Mouse (Mus musculus) limb, embryonic 14.5 days (tissue): ENCODE measurements around the gene Anp32e. TPM values are rescaled to one million over a fixed set of nuclear protein-coding genes. Genes with fewer than 3 reads are reported as not detected.
A peak's percentile ranks its signal among the peaks of the same experiment; 100 is the strongest.
"Not testable (repeated sequence)": the region's sequence is repeated elsewhere in the genome, so short reads cannot be mapped to it uniquely, and the experiment has no call there.

Experiments
- ATAC-seq: fragments of 200-750 bp; cut with Nextera tagmentation; 2 replicates; pipeline ENCODE4 v1.8.0; 2017; ENCODE audit warnings: low read depth, moderate number of reproducible peaks, moderate TSS enrichment; ENCODE audit not compliant: low FRiP score
- DNase-seq: peaks from one replicate; pipeline ENCODE4 v3.0.0-alpha.2; 2015; ENCODE audit warnings: low spot score
- H3K27ac ChIP-seq: fragments of 300-500 bp; sonication (generic); replicated peaks from 2 replicates; pipeline ENCODE4 v1.5.1; 2014; ENCODE audit warnings: low read depth, mild to moderate bottlenecking, low read length, moderate library complexity, mixed read lengths
- H3K27me3 ChIP-seq: fragments of 300-500 bp; sonication (generic); 2 replicates; pipeline ENCODE4 v1.6.1; 2014; ENCODE audit warnings: low read length, mixed read lengths; ENCODE audit not compliant: control insufficient read depth, insufficient read depth
- H3K36me3 ChIP-seq: fragments of 300-500 bp; sonication (generic); 2 replicates; pipeline ENCODE4 v1.6.1; 2014; ENCODE audit warnings: mild to moderate bottlenecking, low read length, moderate library complexity, mixed read lengths; ENCODE audit not compliant: control insufficient read depth, insufficient read depth
- H3K4me1 ChIP-seq: fragments of 300-500 bp; sonication (generic); 2 replicates; pipeline ENCODE4 v1.6.1; 2014; ENCODE audit warnings: antibody characterized with exemption, low read length, mixed read lengths; ENCODE audit not compliant: control insufficient read depth, insufficient read depth
- H3K4me2 ChIP-seq: fragments of 300-500 bp; sonication (generic); replicated peaks from 2 replicates; pipeline ENCODE4 v1.6.1; 2014; ENCODE audit warnings: low read depth, mild to moderate bottlenecking, low read length, moderate library complexity; ENCODE audit not compliant: severe bottlenecking
- H3K4me3 ChIP-seq: fragments of 300-500 bp; sonication (generic); replicated peaks from 2 replicates; pipeline ENCODE4 v1.5.1; 2014; ENCODE audit warnings: low read length
- H3K9ac ChIP-seq: fragments of 300-500 bp; sonication (generic); 2 replicates; pipeline ENCODE4 v1.6.1; 2014; ENCODE audit warnings: mild to moderate bottlenecking, low read depth, low read length, moderate library complexity; ENCODE audit not compliant: severe bottlenecking
- H3K9me3 ChIP-seq: fragments of 300-500 bp; sonication (generic); 2 replicates; pipeline ENCODE4 v1.6.1; 2016; ENCODE audit warnings: low read length; ENCODE audit not compliant: control insufficient read depth
- POLR2A ChIP-seq: fragments of 200-500 bp; IDR thresholded peaks from 2 replicates; pipeline ENCODE4 v1.8.0; 2012; ENCODE audit warnings: inconsistent platforms, mild to moderate bottlenecking, moderate library complexity, borderline replicate concordance; ENCODE audit not compliant: insufficient read depth, insufficient read length; ENCODE audit errors: extremely low read depth
- WGBS: fragments of 180-500 bp; shearing (Covaris S2); extraction: QIAGEN DNeasy Blood & Tissue Kit; methylation state at CpG from one replicate; pipeline ENCODE4 v1.1.7; 2014; 5-methylcytosine and 5-hydroxymethylcytosine counted together
- polyA plus RNA-seq, 2 experiments: library from polyadenylated mRNA; depleted of rRNA in 1 of 2; stranded (reverse) in 1 of 2; unstranded in 1 of 2; fragments of >200 nt; fragmentation: Nextera tagmentation in 1 of 2; extraction: Ambion mirVana in 1 of 2; gene quantifications; 2 replicates each; pipeline versions ENCODE4 v1.2.1 to v1.2.3; 2012 to 2014

The Anp32e gene
- polyA plus RNA-seq, 2 experiments = 55.0 to 137 TPM

- Histone ChIP-seq H3K27ac (no peak overlapping the region), H3K4me3 (no peak overlapping the region), H3K4me2 (no peak overlapping the region), H3K27me3 (no peaks in the 10 kb centered on the region), H3K36me3 (no peaks in the 10 kb centered on the region), H3K9ac (no peak overlapping the region), H3K9me3 (no peaks in the 10 kb centered on the region), H3K4me1 (no peaks in the 10 kb centered on the region)
- no peak for TF ChIP-seq POLR2A
- no peak for ATAC-seq
- no peak for DNase-seq
- WGBS = 97% methylated on average over 1 of the region's 1 CpGs
These were observed 30.8 kb downstream of the Anp32e start for GRCm38 (mm10) chr3:95959807-95960206.

DNA sequence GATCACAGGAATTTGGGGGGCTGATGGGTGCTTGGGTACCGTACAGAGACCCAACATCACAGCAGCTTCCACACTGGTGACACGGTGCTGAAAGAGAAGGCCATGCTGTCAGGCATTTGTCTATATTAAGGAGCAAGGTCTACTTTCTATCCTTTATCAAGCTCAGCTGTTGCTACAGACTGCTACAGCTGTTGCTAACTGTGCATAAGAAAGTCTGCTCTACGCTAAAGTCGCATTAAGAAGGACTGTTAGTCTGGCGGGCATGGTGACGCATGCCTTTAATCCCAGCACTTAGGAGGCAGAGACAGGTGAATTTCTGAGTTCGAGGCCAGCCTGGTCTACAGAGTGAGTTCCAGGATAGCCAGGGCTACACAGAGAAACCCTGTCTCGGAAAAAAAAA is 33.1 kb downstream of the Anp32e start:
- not testable (repeated sequence) for H3K27ac ChIP-seq, H3K4me3 ChIP-seq, ATAC-seq, DNase-seq, H3K9ac ChIP-seq, H3K27me3 ChIP-seq, H3K4me1 ChIP-seq, H3K4me2 ChIP-seq, H3K36me3 ChIP-seq, H3K9me3 ChIP-seq
- WGBS = 79% methylated on average over 8 of the region's 8 CpGs

GRCm38 (mm10) chr3:95963230-95963629 is 34.2 kb downstream of the Anp32e start:
- DNase-seq = no peak
- Histone ChIP-seq H3K9ac (no peak overlapping the region), H3K4me2 (no peak overlapping the region), H3K27me3 (no peaks in the 10 kb centered on the region), H3K4me3 (no peak overlapping the region), H3K36me3 (no peaks in the 10 kb centered on the region), H3K4me1 (no peaks in the 10 kb centered on the region), H3K27ac (no peak overlapping the region), H3K9me3 (no peaks in the 10 kb centered on the region)
- ATAC-seq = no peak
- 32% methylated on average over 2 of the region's 2 CpGs for WGBS
- no peak for TF ChIP-seq POLR2A

DNA sequence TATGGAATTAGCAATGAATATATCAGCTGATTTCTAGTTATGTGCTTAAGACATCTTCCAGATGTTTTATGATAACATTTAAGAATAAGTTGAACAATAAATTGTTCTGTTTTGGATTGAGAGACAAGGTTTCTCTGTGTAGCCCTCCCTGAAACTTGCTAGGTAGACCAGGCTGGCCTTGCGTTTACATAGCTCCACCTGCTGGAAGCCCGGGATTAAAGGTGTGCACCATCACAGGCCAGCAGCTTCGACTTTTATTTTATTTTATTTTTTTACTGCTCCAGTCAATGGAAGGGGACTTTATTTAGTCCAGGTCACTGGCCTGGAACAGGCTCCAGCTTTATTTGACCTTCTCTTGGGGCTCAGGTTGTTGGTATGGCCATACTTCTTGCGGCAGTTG is 34.6 kb downstream of the Anp32e start:
- DNase-seq = no peak
- H3K4me2 ChIP-seq = no peak overlapping the region
- 40% methylated on average over 4 of the region's 4 CpGs for WGBS
- no peak overlapping the region for H3K9ac ChIP-seq
- H3K4me3 ChIP-seq = no peak overlapping the region
- no peaks in the 10 kb centered on the region for H3K27me3 ChIP-seq
- H3K4me1 ChIP-seq = no peaks in the 10 kb centered on the region
- TF ChIP-seq POLR2A = no peak
- H3K9me3 ChIP-seq = no peaks in the 10 kb centered on the region
- no peaks in the 10 kb centered on the region for H3K36me3 ChIP-seq
- no peak for ATAC-seq
- H3K27ac ChIP-seq = no peak overlapping the region

DNA sequence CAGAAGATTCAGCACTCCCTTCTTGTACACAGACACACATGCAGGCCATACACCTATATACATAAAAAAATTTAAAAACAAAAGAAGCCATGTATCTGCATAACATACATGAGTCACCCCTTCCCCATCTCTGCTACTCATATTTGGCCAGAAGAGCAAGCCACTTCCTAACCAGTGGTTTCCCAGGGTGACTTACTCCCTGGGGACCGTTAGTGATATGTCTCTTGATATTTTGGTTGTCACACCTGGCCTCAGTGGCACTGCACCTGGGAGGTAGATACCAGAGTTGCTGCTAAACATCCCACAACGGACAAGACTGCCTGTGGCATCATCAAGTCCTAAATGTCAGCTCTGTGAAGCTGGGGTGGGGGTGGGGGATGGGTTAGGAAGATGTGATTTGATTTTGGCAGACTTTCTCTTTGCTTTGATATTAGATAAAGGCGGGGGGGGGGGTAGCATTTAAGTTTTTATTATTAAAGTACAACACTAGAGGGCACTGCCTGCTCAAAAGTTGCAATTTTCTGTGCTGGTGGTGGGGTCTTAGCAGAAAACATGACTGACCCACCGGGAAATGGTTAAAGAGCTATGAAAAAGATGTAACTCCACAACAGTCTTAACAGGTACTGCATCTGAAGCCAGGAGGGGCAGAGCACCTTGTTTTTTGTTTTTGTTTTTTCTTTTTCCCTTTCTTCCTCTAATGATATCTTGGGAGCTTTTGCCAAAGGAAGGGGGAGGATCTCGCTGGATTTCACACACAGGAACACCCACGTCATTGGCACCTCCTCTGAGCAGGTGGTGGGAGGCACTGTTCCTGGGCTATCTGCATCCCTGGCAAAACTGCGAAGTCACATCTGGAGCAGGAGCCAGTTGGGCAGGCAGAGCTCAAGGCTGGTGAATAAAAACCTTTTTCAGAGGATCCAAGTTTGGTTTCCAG is 36.7 kb downstream of the Anp32e start:
- H3K4me2 ChIP-seq = peak overlapping the region; percentile 39
- no peaks in the 10 kb centered on the region for H3K9me3 ChIP-seq
- no peak for TF ChIP-seq POLR2A
- ATAC-seq (no peak), DNase-seq (peak; percentile 73)
- 9% methylated on average over 7 of the region's 7 CpGs for WGBS
- no peaks in the 10 kb centered on the region for H3K4me1 ChIP-seq
- no peaks in the 10 kb centered on the region for H3K27me3 ChIP-seq
- no peaks in the 10 kb centered on the region for H3K36me3 ChIP-seq
- no peak overlapping the region for H3K27ac ChIP-seq
- H3K4me3 ChIP-seq = 0 out of 2 replicates have a peak overlapping the region, but pooled peaks have one; percentile 1
- no peak overlapping the region for H3K9ac ChIP-seq
